Mouse (Mus musculus) heart, embryonic 16.5 days (tissue): Measurements from ENCODE around the gene Gm3486. TPM values are rescaled to one million over a fixed set of nuclear protein-coding genes. Genes with fewer than 3 reads are reported as not detected.
"Not testable (repeated sequence)": the region's sequence is repeated elsewhere in the genome, so short reads cannot be mapped to it uniquely, and the experiment has no call there.

ENCODE experiments used
- ATAC-seq: fragments of 200-750 bp; cut with Nextera tagmentation; replicated peaks from 2 replicates; pipeline ENCODE4 v1.8.0; 2017; ENCODE audit warnings: moderate number of reproducible peaks; ENCODE audit not compliant: insufficient read depth, low FRiP score; ENCODE audit errors: extremely low read depth
- H3K27ac ChIP-seq: fragments of 300-500 bp; sonication (generic); 2 replicates; pipeline ENCODE4 v1.5.1; 2014; ENCODE audit warnings: mild to moderate bottlenecking, low read length, control low read depth, moderate library complexity
- H3K27me3 ChIP-seq: fragments of 300-500 bp; sonication (generic); 2 replicates; pipeline ENCODE4 v1.6.1; 2014; ENCODE audit warnings: low read length, mixed read lengths; ENCODE audit not compliant: control insufficient read depth, insufficient read depth
- H3K36me3 ChIP-seq: fragments of 300-500 bp; sonication (generic); 2 replicates; pipeline ENCODE4 v1.6.1; 2014; ENCODE audit not compliant: control insufficient read depth, insufficient read depth
- H3K4me1 ChIP-seq: fragments of 300-500 bp; sonication (generic); 2 replicates; pipeline ENCODE4 v1.6.1; 2014; ENCODE audit warnings: low read length, mixed read lengths; ENCODE audit not compliant: control insufficient read depth, insufficient read depth
- H3K4me2 ChIP-seq: fragments of 300-500 bp; sonication (generic); 2 replicates; pipeline ENCODE4 v1.6.1; 2014; ENCODE audit warnings: low read depth, mild to moderate bottlenecking, control low read depth, low read length
- H3K4me3 ChIP-seq: fragments of 300-500 bp; sonication (generic); 2 replicates; pipeline ENCODE4 v1.5.1; 2014; ENCODE audit warnings: mild to moderate bottlenecking, control low read depth, low read length
- H3K9ac ChIP-seq: fragments of 300-500 bp; sonication (generic); 2 replicates; pipeline ENCODE4 v1.6.1; 2014; ENCODE audit warnings: low read length, control low read depth
- H3K9me3 ChIP-seq: fragments of 300-500 bp; sonication (generic); replicated peaks from 2 replicates; pipeline ENCODE4 v1.6.1; 2016; ENCODE audit warnings: low read length; ENCODE audit not compliant: control insufficient read depth
- whole genome bisulfite sequencing: fragments of 180-500 bp; shearing (Covaris S2); extraction: QIAGEN DNeasy Blood & Tissue Kit; methylation state at CpG from one replicate; pipeline ENCODE4 v1.1.7; 2014; 5-methylcytosine and 5-hydroxymethylcytosine counted together
- polyA plus RNA-seq: library from polyadenylated mRNA; unstranded; fragments of >200 nt; fragmentation: Nextera tagmentation; extraction: Ambion mirVana; gene quantifications from 2 replicates; pipeline ENCODE4 v1.2.1, GENCODE M21; 2015

Gene Gm3486
- not detected in 2 replicates for polyA plus RNA-seq

GRCm38 (mm10) chr14:41489385-41489784, at the start of gene Gm3486:
Gene Gm3486, minus strand, starts transcription at chr14:41489485.
- ATAC-seq, H3K4me3 ChIP-seq, H3K9ac ChIP-seq, H3K4me1 ChIP-seq, H3K27me3 ChIP-seq, H3K27ac ChIP-seq, H3K4me2 ChIP-seq, H3K9me3 ChIP-seq, H3K36me3 ChIP-seq: not testable (repeated sequence)

DNA sequence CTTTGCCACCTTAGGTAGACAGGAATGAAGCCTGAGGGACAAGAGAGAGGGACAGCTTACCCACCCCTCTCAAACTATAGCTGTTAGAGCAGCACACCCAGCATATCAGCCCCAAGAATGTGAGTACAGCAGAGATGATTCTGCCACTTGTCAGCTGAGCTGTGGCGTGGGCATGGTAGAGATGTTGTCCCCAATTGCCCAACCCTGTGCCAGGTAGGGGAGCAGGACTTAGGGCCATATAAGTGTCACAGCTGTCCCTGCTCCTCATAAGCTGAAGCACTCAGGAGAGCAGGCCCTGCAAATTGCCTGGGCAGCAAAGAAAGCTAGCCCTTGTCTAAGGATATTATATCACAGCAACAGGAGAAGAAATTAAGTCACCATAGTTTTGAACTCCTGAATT, 35.4 kb upstream of the Gm3486 start:
- not testable (repeated sequence) for H3K9me3 ChIP-seq, H3K4me2 ChIP-seq, H3K27me3 ChIP-seq, H3K9ac ChIP-seq, H3K4me1 ChIP-seq, H3K4me3 ChIP-seq, ATAC-seq, H3K36me3 ChIP-seq, H3K27ac ChIP-seq
- 53% methylated on average over 1 of the region's 1 CpGs for WGBS

DNA sequence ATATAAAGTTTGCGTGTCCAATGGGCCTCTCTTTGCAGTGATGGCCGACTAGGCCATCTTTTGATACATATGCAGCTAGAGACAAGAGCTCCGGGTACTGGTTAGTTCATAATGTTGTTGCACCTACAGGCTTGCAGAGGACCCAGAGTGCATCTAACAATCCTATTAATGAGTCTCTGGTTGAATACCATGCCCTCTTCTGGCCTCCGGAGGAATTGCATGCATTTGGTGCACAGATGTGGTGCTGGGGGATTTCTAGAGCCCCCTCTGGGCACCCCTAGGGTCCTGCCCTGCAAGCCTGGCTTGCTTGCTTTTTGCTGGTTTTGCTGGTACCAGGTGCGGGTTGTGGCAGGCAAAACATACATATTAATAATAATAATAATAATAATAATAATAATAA, 31.4 kb upstream of the Gm3486 start:
- not testable (repeated sequence) for ATAC-seq, H3K4me3 ChIP-seq, H3K27me3 ChIP-seq, H3K27ac ChIP-seq, H3K9ac ChIP-seq, H3K9me3 ChIP-seq, H3K36me3 ChIP-seq, H3K4me2 ChIP-seq, H3K4me1 ChIP-seq
- WGBS = 62% methylated on average over 5 of the region's 5 CpGs

GRCm38 (mm10) chr14:41453418-41453817, 35.9 kb downstream of the Gm3486 start, which contains the start of gene Gm7954:
Gene Gm7954, minus strand, starts transcription at chr14:41453518.
- ATAC-seq, H3K9me3 ChIP-seq, H3K27me3 ChIP-seq, H3K4me1 ChIP-seq, H3K4me2 ChIP-seq, H3K36me3 ChIP-seq, H3K4me3 ChIP-seq, H3K27ac ChIP-seq, H3K9ac ChIP-seq: not testable (repeated sequence)
- no CpG with 5 or more reads among the region's 2 CpGs for WGBS

Other genes starting within 250 kb of the Gm3486 start
- gene Gm2832, start 210.7 kb downstream of the Gm3486 start, polyA plus RNA-seq = not detected in 2 replicates
- not detected in 2 replicates for gene Gm5798, start 140.9 kb downstream of the Gm3486 start, polyA plus RNA-seq
- not detected in 2 replicates for gene Gm7945, start 103.1 kb downstream of the Gm3486 start, polyA plus RNA-seq
- gene Gm6482, start 81.2 kb downstream of the Gm3486 start, polyA plus RNA-seq = not detected in 2 replicates
- gene Gm7954, start 36.0 kb downstream of the Gm3486 start, polyA plus RNA-seq = not detected in 2 replicates
- not detected in 2 replicates for gene Gm7970, start 66.1 kb upstream of the Gm3486 start, polyA plus RNA-seq
- gene 1700049E17Rik2, start 83.7 kb upstream of the Gm3486 start, polyA plus RNA-seq = not detected in 2 replicates
- gene Gm3072, start 135.1 kb upstream of the Gm3486 start, polyA plus RNA-seq = not detected in 2 replicates
- gene Gm3676, start 157.0 kb upstream of the Gm3486 start, polyA plus RNA-seq = not detected in 2 replicates
- gene Gm8068, start 212.4 kb upstream of the Gm3486 start, polyA plus RNA-seq = not detected in 2 replicates